Mouse (Mus musculus): ENCODE measurements around the gene Sorbs1.

DNA sequence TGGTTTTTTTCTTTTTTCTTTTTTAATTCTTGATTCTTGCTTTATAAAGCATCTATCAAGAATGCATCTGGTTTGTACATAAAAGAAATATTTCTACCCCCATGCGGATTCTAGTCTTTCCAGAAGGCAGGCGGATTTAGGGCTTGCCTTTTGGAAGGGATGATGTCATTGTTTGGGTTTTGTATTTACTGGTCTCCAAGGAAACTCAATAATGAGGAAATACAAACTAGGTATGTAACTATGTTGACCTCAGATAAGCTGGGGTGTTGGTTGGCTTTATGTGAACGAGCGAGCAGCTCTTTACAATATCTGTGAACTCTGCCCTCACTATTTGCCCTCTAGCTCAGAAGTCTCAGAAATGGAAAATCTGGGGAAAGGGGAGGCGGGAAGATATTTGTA, 266.3 kb downstream of the Sorbs1 start:
- TF ChIP-seq CTCF (IDR thresholded peaks at IDR 0.05; ENCODE audit: borderline replicate concordance, insufficient read depth, low read length) = no peak
- no peak for TF ChIP-seq POLR2A (IDR thresholded peaks at IDR 0.05; ENCODE audit: low read depth, low read length)

Measured in embryonic fibroblast, embryonic 13.5 days (primary cell).